Mouse (Mus musculus) thymus, adult 2 months (tissue): ENCODE data around the gene Tnnc1.

ENCODE experiments used
- CTCF ChIP-seq: fragments of 200-500 bp; IDR thresholded peaks from 2 replicates; pipeline ENCODE4 v1.5.1; 2012; ENCODE audit warnings: mild to moderate bottlenecking, control low read depth, low read length, moderate library complexity, borderline replicate concordance; ENCODE audit not compliant: control insufficient read depth, poor library complexity, insufficient read depth; ENCODE audit errors: extremely low read depth
- POLR2A ChIP-seq: fragments of 200-500 bp; IDR thresholded peaks from 2 replicates; pipeline ENCODE4 v1.6.1; 2012; ENCODE audit warnings: mild to moderate bottlenecking, low read length, control low read depth, moderate library complexity; ENCODE audit not compliant: control insufficient read depth, poor library complexity, insufficient read depth; ENCODE audit errors: extremely low read depth

DNA sequence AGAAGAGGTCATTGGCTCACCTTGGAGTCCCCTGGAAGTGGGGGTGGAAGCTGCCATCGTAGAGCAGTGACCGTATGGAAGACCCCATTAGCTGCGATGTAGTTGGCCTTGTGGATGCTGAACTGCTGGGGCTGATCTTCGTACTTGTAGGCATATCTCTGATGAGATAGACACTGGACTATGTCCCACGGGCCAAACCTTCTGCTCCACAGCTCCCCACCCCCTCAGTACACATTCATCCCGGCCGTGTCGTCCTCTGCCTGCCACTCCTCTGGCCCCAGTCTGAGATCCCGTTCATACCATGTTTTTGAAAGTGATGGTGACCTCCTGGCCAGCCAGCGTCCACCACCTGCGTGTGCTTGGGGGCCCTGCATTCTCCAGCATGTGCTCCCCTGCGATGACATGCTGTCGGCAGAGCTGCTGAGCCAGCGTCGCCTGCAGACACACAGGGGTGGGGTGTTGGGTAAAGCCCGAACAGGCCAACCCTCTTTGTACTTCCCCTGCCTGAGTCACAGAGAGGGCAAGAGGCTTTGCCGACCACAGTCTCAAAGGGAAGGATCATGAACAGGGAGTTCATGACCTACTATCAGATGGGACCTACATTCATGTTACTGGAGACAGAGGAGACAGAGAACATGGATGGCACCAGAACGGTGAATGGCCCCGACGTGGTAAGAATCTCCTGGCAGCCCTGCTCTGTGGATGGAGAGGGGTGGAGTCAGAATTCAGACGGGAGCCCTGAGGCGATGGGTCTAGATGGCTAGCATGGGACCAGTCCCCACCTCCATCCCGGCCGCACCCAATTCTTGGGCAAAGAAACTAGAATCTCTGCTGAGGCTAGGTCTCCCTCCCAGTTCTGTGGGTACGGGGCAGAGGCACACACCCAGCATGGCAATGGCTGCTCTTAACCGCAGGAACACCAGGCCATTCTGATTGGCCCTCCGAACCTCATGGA lies 47.6 kb upstream of the Tnnc1 start:
- TF ChIP-seq POLR2A, result no peak
- TF ChIP-seq CTCF, result no peak
